Mouse (Mus musculus) embryonic facial prominence, embryonic 14.5 days (tissue): ENCODE measurements around the gene Mn1. TPM values are rescaled to one million over a fixed set of nuclear protein-coding genes. Genes with fewer than 3 reads are reported as not detected.

Experiments used
- ATAC-seq: fragments of 200-750 bp; cut with Nextera tagmentation; 2 replicates; pipeline ENCODE4 v1.8.0; 2017; ENCODE audit warnings: low read depth, moderate number of reproducible peaks, moderate TSS enrichment
- DNase-seq: peaks from one replicate; pipeline ENCODE4 v3.0.0-alpha.2; 2015; ENCODE audit warnings: low spot score
- H3K27ac ChIP-seq: fragments of 300-500 bp; sonication (generic); replicated peaks from 2 replicates; pipeline ENCODE4 v1.5.1; 2014; ENCODE audit warnings: low read depth, mild to moderate bottlenecking, low read length, moderate library complexity
- H3K27me3 ChIP-seq: fragments of 300-500 bp; sonication (generic); replicated peaks from 2 replicates; pipeline ENCODE4 v1.6.1; 2014; ENCODE audit warnings: low read length; ENCODE audit not compliant: control insufficient read depth, insufficient read depth
- H3K36me3 ChIP-seq: fragments of 300-500 bp; sonication (generic); 2 replicates; pipeline ENCODE4 v1.6.1; 2014; ENCODE audit warnings: low read length, mixed read lengths; ENCODE audit not compliant: control insufficient read depth, insufficient read depth
- H3K4me1 ChIP-seq: fragments of 300-500 bp; sonication (generic); 2 replicates; pipeline ENCODE4 v1.6.1; 2014; ENCODE audit warnings: antibody characterized with exemption, low read length; ENCODE audit not compliant: control insufficient read depth, insufficient read depth
- H3K4me2 ChIP-seq: fragments of 300-500 bp; sonication (generic); 2 replicates; pipeline ENCODE4 v1.6.1; 2014; ENCODE audit warnings: low read depth, mild to moderate bottlenecking, low read length, moderate library complexity, mixed read lengths
- H3K4me3 ChIP-seq: fragments of 300-500 bp; sonication (generic); 2 replicates; pipeline ENCODE4 v1.5.1; 2014; ENCODE audit warnings: low read depth, mild to moderate bottlenecking, low read length
- H3K9ac ChIP-seq: fragments of 300-500 bp; sonication (generic); 2 replicates; pipeline ENCODE4 v1.6.1; 2014; ENCODE audit warnings: low read depth, mild to moderate bottlenecking, low read length, moderate library complexity, mixed read lengths
- H3K9me3 ChIP-seq: fragments of 300-500 bp; sonication (generic); 2 replicates; pipeline ENCODE4 v1.6.1; 2016; ENCODE audit warnings: low read length; ENCODE audit not compliant: control insufficient read depth
- WGBS: fragments of 180-500 bp; shearing (Covaris S2); extraction: QIAGEN DNeasy Blood & Tissue Kit; methylation state at CpG from one replicate; pipeline ENCODE4 v1.1.7; 2014; 5-methylcytosine and 5-hydroxymethylcytosine counted together
- polyA plus RNA-seq: library from polyadenylated mRNA; unstranded; fragments of >200 nt; fragmentation: Nextera tagmentation; extraction: Ambion mirVana; gene quantifications from 2 replicates; pipeline ENCODE4 v1.2.1, GENCODE M21; 2014

The Mn1 gene
- polyA plus RNA-seq, 1 experiment from 2014 or later, result 29.1 TPM

DNA sequence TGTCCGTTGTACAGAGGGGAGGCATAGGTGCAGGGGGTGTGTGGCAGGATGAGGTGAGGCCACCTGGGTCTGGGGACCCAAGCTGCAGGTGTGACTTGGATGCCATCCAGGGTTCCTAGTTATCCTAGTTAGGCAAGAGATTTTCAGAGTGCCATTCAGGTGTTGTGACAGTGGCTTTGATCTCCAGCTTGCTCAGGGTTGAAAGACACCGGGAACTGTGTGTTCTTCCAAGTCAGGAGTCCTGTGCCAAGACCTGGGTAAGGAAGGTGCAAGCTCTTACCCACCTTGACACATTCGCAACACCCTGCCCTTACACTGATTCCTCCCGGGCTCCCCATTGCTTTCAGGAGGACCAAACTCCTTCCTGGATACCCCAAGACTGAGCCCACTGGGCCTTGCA lies 27.2 kb downstream of the Mn1 start:
- WGBS, result 78% methylated on average over 4 of the region's 4 CpGs
- ATAC-seq, result no peak
- peaks cover 36% of the 10 kb centered on the region for H3K36me3 ChIP-seq

DNA sequence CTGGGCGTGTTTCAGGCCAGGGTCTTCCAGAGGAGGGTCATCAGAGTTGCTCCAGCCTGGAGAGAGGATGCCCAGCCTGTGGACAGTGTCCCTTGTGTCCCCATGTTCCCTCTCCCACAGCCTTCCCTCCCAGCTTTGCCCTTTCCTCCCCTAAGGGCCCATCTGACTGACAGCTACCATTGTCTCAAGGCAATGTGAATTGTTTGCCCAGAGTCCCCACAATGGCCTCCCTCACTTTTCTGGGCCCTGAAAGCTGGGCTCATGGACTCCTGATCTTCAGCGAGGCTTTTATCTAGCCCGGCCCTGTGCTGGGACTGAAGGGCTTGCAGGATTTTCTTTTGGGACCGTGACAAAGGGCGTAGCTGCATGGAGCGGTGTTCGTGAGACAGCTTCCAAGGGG lies 29.5 kb downstream of the Mn1 start:
- Histone ChIP-seq H3K27me3 (no peaks in the 10 kb centered on the region), H3K9ac (no peak overlapping the region), H3K36me3 (peaks cover 27% of the 10 kb centered on the region), H3K4me3 (no peak overlapping the region), H3K9me3 (no peaks in the 10 kb centered on the region), H3K27ac (no peak overlapping the region), H3K4me2 (no peak overlapping the region), H3K4me1 (no peaks in the 10 kb centered on the region)
- WGBS, result 61% methylated on average over 7 of the region's 7 CpGs
- no peak; the same call in 1 of the 2 replicates for ATAC-seq
- DNase-seq, result no peak

More for the DNA sequence above, 27.2 kb downstream of the Mn1 start:
- Histone ChIP-seq H3K9me3 (no peaks in the 10 kb centered on the region), H3K9ac (no peak overlapping the region), H3K4me3 (no peak overlapping the region), H3K4me1 (no peaks in the 10 kb centered on the region), H3K27ac (no peak overlapping the region), H3K27me3 (no peaks in the 10 kb centered on the region), H3K4me2 (no peak overlapping the region)
- no peak for DNase-seq

DNA sequence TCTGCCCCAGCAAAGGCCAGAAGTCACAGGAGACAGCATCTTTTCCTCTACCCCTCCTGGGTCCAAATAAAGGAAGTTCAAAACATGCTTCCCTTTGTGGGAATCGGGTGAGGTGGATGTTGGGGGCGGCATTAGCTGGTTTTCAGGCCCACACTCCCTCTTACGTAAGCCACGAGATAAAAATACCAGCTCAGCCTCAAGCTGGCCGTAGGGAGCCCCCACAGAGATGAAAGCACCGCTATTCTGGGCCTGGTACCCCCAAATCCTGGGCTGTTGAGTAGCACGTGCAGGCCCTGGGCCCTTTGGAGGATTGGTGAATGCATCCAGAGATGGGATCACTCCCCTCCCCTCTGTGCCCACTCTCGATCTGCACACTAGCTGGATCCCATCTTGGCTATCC lies 32.5 kb downstream of the Mn1 start:
- no peaks in the 10 kb centered on the region for H3K27me3 ChIP-seq
- no peaks in the 10 kb centered on the region for H3K9me3 ChIP-seq
- H3K36me3 ChIP-seq, result peaks cover 26% of the 10 kb centered on the region
- H3K9ac ChIP-seq, result no peak overlapping the region
- H3K4me2 ChIP-seq, result no peak overlapping the region
- ATAC-seq (no peak), DNase-seq (no peak)
- H3K4me1 ChIP-seq, result no peaks in the 10 kb centered on the region
- WGBS, result 70% methylated on average over 8 of the region's 8 CpGs
- no peak overlapping the region for H3K4me3 ChIP-seq
- H3K27ac ChIP-seq, result no peak overlapping the region

DNA sequence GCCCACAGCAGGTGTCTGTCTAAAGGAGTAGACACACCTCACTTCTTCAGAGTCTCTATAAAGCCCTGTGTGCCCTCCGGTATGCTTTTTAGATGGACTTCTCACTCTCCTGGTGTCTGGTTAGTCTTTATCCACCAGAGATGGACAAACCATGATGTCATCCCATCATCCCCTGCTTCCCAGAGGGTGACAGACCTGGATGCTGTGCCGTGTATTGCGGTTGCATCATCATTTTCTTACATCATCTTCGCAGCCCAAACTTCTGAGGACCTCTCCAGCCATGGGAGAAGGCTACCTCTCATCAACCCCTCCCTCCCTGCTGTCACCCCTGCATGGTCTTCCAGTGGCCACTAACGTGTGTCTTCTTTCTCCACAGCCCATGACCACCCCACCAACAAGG lies 37.1 kb downstream of the Mn1 start:
- Histone ChIP-seq H3K4me1 (no peaks in the 10 kb centered on the region), H3K4me3 (no peak overlapping the region), H3K9me3 (no peaks in the 10 kb centered on the region), H3K36me3 (peaks cover 51% of the 10 kb centered on the region), H3K27me3 (no peaks in the 10 kb centered on the region), H3K9ac (no peak overlapping the region), H3K27ac (no peak overlapping the region), H3K4me2 (no peak overlapping the region)
- WGBS, result 86% methylated on average over 5 of the region's 5 CpGs
- no peak for ATAC-seq
- DNase-seq, result no peak

DNA sequence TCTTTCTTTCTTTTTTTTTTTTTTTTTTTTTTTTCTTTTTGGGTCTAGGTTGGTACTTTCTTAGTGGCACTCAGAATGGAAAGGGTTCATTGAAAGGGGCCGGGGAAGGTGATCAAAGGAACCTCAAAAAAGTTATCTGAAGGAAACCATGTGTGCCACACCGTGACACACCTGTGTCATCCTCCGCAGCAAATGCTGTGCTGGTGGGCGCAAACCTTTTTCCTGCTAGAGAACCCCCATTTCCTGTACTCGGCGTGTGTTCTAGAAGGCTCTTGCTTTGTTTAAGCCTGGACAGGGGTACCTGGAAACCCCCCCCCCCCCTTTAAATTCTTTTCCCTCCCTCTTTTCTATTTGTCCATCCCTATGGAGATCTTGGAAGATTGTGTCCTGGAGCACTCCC lies 37.7 kb downstream of the Mn1 start:
- 93% methylated on average over 6 of the region's 6 CpGs for WGBS
- no peak overlapping the region for H3K4me3 ChIP-seq
- no peak overlapping the region for H3K27ac ChIP-seq
- H3K9me3 ChIP-seq, result no peaks in the 10 kb centered on the region
- ATAC-seq (no peak), DNase-seq (no peak)
- no peak overlapping the region for H3K9ac ChIP-seq
- no peak overlapping the region for H3K4me2 ChIP-seq
- H3K36me3 ChIP-seq, result peaks cover 51% of the 10 kb centered on the region
- no peaks in the 10 kb centered on the region for H3K4me1 ChIP-seq
- no peaks in the 10 kb centered on the region for H3K27me3 ChIP-seq

DNA sequence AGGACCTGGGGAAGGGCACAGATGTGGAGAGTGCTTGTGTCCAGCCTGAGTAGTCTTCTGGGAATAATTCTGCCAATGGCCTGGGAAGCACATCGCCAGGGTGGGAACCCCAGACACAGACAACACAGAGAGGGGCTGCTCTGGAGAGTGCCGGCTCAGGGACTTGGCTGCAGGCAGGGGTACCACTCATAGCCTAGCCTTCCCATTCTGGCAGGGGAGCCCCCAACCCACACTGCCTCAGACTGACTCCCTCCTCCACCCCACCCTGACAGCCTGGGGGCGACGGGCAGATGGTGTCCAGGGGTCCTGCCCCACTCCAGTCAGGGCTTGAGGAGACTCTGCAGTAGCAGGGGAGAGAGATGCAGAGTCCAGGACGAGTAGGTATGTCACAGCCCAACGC lies 41.5 kb downstream of the Mn1 start:
- ATAC-seq (no peak), DNase-seq (no peak)
- H3K4me3 ChIP-seq, result no peak overlapping the region
- peaks cover 51% of the 10 kb centered on the region for H3K36me3 ChIP-seq
- no peaks in the 10 kb centered on the region for H3K9me3 ChIP-seq
- H3K27me3 ChIP-seq, result no peaks in the 10 kb centered on the region
- H3K4me1 ChIP-seq, result no peaks in the 10 kb centered on the region
- no peak overlapping the region for H3K9ac ChIP-seq
- no peak overlapping the region for H3K4me2 ChIP-seq
- no peak overlapping the region for H3K27ac ChIP-seq
- 88% methylated on average over 6 of the region's 6 CpGs for WGBS

DNA sequence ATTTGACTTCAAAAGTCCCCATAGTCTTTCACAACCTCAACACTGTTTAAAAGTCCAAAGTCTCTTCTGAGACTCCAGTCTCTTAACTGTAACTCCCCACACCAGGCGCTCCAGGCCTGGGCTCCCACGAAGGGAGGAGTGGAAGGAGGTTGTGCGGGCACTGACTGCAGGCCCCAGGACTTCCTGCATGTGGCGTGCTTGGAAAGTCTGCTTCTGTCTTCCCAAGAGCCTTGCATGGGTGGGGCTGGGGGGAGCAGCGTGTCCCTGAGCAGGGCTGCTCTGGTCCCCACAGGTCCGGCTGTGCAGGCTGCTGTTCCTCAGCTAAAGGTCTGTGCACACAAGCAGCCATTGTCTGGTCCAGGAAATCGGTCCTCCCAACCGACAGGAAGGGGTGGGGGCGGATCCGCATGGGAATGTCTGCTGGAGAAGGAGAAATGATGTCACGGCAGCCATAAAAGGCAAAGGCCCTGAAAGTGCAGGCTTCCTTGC lies 48.7 kb downstream of the Mn1 start:
- Histone ChIP-seq H3K27ac (peak overlapping the region; percentile 48), H3K27me3 (no peaks in the 10 kb centered on the region), H3K9ac (no peak overlapping the region), H3K4me2 (no peak overlapping the region), H3K4me1 (peaks cover 4% of the 10 kb centered on the region; the same call in 1 of the 2 replicates), H3K9me3 (no peaks in the 10 kb centered on the region), H3K36me3 (no peaks in the 10 kb centered on the region), H3K4me3 (no peak overlapping the region)
- WGBS, result 38% methylated on average over 11 of the region's 11 CpGs
- DNase-seq (peak; percentile 76), ATAC-seq (peak; percentile 75)

DNA sequence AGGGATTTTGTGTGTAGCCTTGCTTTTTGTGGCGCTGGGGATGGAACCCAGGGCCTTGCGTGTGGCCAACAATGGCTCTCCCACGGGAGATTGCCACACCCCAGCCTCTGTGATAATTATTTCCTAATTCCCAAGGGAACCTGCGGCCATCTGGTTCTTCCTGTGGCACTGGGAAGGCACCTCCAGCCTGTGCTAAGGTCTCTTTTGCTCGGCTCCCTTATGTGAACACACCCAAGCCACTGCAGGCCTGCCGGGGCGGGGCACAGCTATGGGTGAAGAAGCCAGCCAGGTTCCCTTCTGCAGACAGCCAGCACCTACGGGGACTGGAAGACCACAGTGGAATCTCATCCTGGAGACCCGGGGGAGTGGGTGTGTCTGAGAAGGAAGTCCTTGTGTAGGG lies 49.3 kb downstream of the Mn1 start:
- Histone ChIP-seq H3K27me3 (no peaks in the 10 kb centered on the region), H3K36me3 (no peaks in the 10 kb centered on the region), H3K4me2 (no peak overlapping the region), H3K27ac (no peak overlapping the region; the same call in 1 of the 2 replicates), H3K4me3 (no peak overlapping the region), H3K9ac (no peak overlapping the region), H3K4me1 (peaks cover 4% of the 10 kb centered on the region; the same call in 1 of the 2 replicates), H3K9me3 (no peaks in the 10 kb centered on the region)
- ATAC-seq, result no peak
- DNase-seq, result no peak
- WGBS, result 81% methylated on average over 9 of the region's 9 CpGs

DNA sequence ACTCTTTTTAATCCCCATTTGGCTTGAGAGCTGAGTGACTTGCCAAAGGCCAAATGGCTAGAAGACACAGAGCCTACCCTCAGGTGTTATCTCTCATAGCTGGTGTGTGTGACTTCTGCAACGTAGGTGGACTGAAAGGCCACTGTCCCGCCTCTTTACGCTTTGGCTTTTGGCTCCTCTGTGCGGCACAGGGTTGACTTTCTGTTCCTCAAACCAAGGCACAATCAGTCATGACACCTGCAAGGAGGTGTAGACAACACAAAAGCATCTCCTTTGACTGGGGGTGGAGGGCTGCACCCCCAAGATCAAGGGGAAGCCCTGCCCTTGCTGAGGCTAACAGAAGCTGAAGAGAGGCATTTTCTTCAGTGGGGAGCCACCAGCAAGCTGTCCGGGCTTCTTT lies 50.5 kb downstream of the Mn1 start:
- Histone ChIP-seq H3K4me3 (no peak overlapping the region), H3K9me3 (no peaks in the 10 kb centered on the region), H3K4me2 (no peak overlapping the region), H3K9ac (no peak overlapping the region), H3K27me3 (no peaks in the 10 kb centered on the region), H3K27ac (no peak overlapping the region), H3K4me1 (peaks cover 4% of the 10 kb centered on the region; the same call in 1 of the 2 replicates), H3K36me3 (no peaks in the 10 kb centered on the region)
- ATAC-seq, result no peak
- WGBS, result 86% methylated on average over 5 of the region's 5 CpGs
- DNase-seq, result no peak
